Mouse (Mus musculus) erythroblast, embryonic 14.5 days (primary cell): ENCODE results near the gene Pam16.

Source experiments
- GATA1 ChIP-seq: IDR thresholded peaks from 2 replicates; pipeline ENCODE4 v1.6.1; 2012; ENCODE audit warnings: low read length, inconsistent platforms, mixed read lengths
- TAL1 ChIP-seq: IDR thresholded peaks from 3 replicates; pipeline ENCODE4 v1.6.1; 2012; ENCODE audit warnings: low read length, inconsistent platforms, mixed read lengths

DNA sequence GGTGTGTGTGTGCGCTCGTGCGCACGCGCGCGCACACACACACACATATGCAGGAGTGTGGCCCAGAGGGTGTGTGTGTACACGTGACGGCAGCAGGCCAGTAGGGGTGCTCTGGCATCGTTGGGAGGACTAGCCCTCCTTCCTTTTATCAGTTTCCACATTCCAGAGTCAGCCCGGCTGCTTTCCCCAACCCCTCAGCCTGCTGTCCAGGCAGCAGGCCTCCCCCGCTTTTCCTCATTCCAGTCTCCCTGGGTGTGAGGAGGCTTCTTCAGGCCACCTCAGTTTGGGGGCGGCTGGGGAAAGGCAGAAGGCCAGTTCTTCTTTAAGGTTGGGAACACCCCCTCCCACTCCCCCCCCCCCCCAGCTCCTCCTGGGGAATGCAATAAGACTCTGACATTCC lies 17.4 kb upstream of the Pam16 start:
- TF ChIP-seq GATA1 (no peak), TAL1 (no peak)
